Mouse (Mus musculus) R1 (cell line): ENCODE results near the gene Bsdc1.
"Not testable (repeated sequence)": the region's sequence is repeated elsewhere in the genome, so short reads cannot be mapped to it uniquely, and the experiment has no call there.

Experiments
- DNase-seq: peaks from one replicate; pipeline ENCODE4 v3.0.0-alpha.2; 2018; ENCODE audit warnings: low read depth, low spot score

Gene Bsdc1

DNA sequence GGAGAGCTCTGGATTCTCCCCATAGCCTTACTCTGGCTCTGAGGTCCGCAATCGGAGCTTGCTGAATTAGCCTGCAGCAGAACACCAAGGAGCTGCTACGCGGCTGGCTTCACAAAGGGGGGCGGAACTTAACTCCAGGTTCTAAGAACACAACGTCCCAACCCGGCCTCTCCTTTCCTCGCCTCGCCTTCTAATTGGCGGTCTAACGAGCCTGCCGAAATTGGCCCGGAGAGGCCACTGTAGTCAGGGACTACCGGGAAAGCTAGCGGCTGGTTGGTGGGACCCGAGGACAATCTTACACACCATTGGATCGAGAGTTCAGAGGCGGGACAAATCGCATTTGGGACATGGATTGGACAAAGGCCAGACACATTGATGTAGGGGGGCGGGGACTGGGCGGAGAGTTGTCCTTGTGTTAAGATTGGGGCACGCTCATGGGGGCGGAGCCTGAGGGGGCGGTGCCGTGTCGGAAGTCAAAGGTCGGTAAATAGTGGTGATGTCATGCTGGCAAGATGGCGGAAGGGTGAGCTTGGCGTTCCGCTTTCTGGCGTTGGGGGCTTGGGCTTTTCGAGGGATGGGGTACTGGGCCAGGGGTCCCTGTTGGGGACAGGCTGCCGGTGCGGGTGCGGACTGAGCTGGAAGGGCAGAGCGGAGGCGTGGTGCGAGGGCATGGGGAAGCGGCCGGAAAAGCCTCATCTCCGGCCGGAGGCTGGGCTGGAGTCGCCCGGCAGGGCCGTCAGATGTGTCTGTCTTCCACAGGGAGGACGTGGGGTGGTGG is at the start of gene Bsdc1:
TSS of gene Bsdc1 (plus strand) at position 399 of the 778 bp plus-strand sequence.
- DNase-seq, result peak; percentile 100

DNA sequence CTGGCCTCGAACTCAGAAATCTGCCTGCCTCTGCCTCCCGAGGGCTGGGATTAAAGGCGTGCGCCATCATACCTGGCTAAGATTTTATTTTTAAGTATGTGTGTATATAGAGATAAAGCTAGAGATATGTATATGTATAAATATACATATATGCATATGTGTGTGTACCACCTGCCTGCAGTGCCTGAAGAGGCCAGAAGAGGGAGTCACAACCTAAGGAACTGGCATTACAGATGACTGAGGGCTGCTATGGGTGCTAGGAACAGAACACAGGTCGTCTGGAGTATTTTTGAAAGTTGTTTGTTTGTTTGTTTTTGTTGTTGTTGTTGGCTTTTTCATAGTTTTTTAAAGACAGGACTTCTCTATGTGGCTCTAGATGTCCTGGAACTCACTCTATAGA is 45.5 kb upstream of the Bsdc1 start:
- peak; percentile 36 for DNase-seq

- DNase-seq, result no peak
Measured at GRCm38 (mm10) chr4:129416478-129416877, 44.9 kb upstream of the Bsdc1 start.

DNA sequence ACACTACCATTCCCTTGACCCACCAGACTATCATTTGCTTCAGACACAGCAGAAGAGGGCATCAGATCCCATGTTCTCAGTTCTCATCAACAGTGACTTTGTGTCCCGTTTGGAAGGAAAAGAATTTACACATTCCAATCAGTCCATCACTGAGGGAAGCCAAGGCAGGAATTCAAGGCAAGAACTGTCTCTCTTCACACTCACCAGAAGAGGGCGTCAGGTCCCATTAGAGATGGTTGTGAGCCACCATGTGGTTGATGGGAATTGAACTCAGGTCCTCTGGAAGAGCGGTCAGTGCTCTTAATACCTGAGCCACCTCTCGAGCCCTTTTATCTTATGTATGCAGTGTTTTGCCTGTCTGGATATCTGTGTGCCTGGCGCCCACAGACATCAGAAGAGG is 43.1 kb upstream of the Bsdc1 start:
- DNase-seq, result peak; percentile 88

DNA sequence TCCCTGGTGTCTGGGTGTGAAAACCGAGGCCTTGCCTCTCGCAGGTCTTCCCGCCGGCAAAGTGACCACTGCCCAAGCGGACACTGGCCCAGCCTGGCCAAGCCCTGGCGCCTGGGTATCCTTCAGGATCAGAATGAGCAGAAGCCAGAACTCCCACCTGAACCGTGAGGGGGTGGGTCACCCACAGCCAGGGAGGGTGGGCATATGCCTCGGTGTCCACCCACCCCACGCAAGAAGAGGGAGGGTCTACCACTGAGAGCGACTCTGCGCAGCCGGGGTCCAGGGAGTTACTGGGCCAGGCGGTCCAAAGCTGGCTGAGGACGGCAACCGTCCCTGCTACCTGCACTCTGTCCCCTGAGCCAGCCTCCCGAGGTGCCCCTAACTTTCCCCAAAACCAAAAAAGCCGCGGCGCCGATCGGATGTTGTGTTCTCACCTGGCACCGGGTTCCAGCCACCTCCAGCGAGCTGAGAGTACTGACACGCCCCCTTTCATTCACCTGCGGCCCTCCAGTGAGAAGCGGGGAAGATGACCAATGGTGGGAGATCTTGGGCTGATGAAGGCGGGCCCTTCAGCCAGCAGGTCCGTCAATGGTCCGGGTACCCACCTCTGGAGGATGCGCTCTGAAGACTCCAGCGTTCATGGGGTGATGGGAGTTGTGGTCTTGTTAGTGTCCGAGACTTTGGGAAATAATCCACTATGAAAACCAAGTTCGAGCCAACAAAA is 20.9 kb upstream of the Bsdc1 start, which contains the start of gene Zbtb8b:
TSS of gene Zbtb8b (minus strand) at position 514 of the 724 bp plus-strand sequence.
- peak; percentile 96 for DNase-seq

DNA sequence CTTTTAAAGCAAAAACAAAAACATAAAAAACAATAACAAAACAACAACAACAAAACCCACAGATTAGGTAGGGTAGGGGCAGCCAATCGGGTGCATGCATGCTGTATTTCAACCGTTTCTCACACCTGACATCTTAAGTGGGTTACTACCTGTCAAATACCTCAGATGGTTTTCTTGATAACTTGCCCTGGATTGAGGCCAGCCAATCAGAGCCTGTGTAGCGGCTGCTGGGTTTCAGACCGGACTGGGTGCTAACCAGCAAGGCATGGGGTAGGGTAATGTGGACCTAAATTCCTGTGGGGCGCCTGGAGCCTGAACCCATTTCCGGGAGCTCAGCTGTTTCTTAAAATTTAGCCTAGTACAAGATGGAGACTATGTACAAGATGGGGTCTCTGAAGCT is 20.2 kb upstream of the Bsdc1 start:
- DNase-seq, result no peak

GRCm38 (mm10) chr4:129447360-129447759 is 14.0 kb upstream of the Bsdc1 start:
- no peak for DNase-seq

- no peak for DNase-seq
Measured at GRCm38 (mm10) chr4:129447778-129448563, 13.4 kb upstream of the Bsdc1 start.

DNA sequence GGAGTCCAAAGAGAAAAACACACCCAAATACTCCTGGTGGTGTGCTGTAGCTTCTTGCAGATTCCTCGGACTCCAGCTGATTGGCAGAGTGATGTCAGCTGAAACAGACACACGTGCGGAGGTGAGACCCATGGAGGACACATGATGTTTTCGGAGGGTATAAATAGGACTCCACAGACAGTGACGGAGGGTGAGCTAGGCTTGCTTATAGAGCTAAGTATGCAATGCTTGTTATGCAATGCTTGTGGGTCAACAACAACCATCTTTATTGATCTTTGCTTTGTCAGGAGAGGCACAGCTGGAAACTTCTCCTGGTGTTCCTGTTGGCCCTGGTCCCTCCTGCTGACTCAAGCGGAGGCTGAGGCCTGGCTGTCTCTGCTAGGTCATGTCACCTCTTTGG is 12.7 kb upstream of the Bsdc1 start:
- no peak for DNase-seq

DNA sequence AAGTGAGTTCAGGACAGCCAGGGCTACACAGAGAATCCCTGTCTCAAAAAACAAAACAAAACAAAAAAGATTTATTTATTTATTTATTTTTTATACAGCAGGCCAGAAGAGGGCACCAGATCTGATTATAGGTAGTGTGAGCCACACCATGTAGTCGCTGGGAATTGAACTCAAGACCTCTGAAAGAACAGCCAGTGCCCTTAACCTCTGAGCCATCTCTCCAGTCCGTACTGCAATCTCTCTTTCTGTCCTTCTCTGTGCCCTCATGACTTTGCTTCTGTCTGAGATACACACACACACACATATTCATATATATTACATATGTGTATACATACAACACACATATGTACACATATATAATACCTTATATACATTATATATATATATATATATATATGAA is 10.5 kb upstream of the Bsdc1 start:
- DNase-seq, result peak; percentile 44

DNA sequence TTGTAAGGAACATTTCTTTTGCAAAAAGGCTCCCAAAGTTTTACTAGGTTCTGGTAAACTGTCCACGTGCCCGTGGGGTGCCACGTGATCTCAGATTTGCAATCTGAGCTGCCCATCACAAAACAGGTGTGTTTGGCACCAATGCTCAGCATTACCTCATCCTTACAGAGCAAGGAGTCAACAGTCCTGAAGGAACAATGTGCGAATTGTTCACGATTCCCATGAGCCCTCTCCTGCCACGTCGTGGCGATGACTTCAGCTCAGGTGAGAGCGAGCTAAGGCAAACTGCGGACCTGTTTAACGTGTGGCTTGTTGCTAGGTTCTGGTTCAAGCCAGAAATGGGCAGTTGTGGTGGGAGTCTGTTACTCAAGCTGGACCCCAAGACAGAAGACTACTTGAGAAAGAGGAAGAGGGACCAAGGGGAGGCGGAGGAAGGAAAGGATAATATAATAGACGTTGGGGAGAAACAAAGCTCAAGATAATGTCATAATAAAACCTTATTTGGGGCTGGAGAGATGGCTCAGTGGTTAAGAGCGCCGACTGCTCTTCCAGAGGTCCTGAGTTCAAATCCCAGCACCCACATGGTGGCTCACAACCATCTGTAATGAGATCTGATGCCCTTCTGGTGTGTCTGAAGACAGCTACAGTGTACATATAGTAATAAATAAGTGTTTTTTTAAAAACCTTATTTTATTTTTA is 9.8 kb upstream of the Bsdc1 start:
- peak; percentile 53 for DNase-seq

GRCm38 (mm10) chr4:129455265-129455664 is 6.1 kb upstream of the Bsdc1 start:
- peak; percentile 91 for DNase-seq

GRCm38 (mm10) chr4:129456126-129456525 is 5.3 kb upstream of the Bsdc1 start:
- no peak for DNase-seq

GRCm38 (mm10) chr4:129457311-129457710 is 4.1 kb upstream of the Bsdc1 start:
- not testable (repeated sequence) for DNase-seq

GRCm38 (mm10) chr4:129459726-129460125 is 1.7 kb upstream of the Bsdc1 start:
- no peak for DNase-seq

DNA sequence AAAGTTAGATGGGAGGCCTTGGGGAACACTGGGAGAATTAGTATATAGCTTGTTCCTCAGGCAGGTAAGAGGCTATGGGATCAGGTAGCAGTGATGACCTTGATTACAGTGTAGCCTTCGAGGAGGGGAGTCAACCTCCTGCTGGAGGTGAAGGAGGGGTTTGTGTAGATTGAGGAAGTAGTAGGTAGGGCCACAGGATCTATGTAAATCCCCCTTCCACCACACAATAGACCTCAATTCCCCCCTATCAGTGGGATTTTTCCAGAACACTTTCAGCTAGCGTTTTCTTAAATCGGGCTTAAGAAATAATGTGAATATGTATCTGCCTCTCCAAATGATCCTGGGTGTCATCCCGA is 576 bp upstream of the Bsdc1 start:
- DNase-seq, result no peak

DNA sequence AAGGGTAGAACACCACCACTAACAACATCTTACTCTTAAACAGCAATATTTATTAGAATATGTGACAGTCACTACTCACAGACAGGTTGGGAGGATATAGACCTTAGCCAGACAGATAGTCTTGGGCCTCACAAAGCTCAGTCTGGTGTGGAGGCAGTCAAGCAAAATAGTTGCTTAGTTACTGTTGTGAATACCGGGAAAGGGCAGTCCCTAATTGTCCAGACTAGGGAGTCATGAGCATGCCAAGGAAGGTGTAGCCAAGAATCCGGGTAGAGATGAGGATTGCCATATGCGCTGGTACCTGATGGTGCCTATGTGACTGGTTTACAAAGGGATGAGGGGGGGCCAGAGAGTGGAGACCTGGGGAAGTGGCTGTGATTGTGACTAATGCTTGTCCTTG is 737 bp downstream of the Bsdc1 start:
- DNase-seq, result no peak

- no peak for DNase-seq
Measured at GRCm38 (mm10) chr4:129463097-129464059, 2.0 kb downstream of the Bsdc1 start.

DNA sequence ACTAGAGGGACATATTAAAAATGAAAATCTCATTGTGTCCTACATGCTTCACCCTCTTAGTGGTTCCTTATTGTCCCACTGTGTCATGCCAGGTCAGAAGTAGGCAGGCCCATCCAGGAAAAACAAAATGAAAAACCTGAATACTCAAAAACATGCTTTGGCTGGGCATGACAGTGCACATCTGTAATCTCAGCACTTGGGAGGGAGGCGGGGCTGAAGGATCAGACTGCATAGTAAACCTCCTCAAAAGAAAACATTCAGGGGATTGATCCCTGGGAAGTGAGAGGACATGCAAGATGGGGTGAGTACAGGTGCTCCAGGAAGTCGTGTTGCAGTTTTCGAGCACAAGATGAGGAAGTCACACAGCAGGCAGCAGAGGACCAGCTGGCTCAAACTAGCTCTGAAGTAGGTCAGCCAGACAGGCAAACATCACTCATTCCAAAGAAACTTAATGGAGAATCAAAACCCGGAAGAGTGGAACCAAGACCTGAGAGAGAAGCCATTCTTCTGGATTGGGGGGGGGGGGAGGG is 3.0 kb downstream of the Bsdc1 start:
- peak; percentile 66 for DNase-seq

GRCm38 (mm10) chr4:129476047-129476446 is 14.7 kb downstream of the Bsdc1 start:
- peak; percentile 62 for DNase-seq
